Mouse (Mus musculus): Measurements from ENCODE around the gene Cryba2. TPM values are rescaled to one million over a fixed set of nuclear protein-coding genes. Genes with fewer than 3 reads are reported as not detected.
A peak's percentile ranks its signal among the peaks of the same experiment; 100 is the strongest.

The Cryba2 gene
- polyA plus RNA-seq, 1 experiment from 2014 or later, result not detected

DNA sequence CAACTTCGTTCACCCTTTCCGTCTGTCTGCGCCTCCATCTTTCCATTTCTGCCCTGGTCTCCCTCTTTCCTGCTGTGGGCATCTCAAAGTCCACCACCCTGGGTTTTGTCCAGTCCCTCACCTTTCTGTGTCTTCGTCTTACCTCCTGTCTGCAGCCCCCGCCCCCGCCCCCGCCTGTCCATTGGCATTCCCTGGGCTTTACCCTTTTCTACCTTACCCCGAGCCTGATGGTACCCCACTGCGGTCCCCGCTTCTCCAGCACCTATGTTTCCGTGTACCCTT is 36.6 kb downstream of the Cryba2 start:
- 4% methylated on average over 11 of the region's 11 CpGs for WGBS
- Histone ChIP-seq H3K27me3 (ENCODE audit: insufficient read depth, low read length) (peaks cover 83% of the 10 kb centered on the region), H3K4me3 (ENCODE audit: low read depth, low read length) (peak overlapping the region; percentile 59; the same call in 1 of the 2 replicates), H3K27ac (ENCODE audit: low read depth) (no peak overlapping the region), H3K4me2 (peak overlapping the region; percentile 95; the same call in 1 of the 2 replicates), H3K9ac (no peak overlapping the region), H3K4me1 (ENCODE audit: insufficient read depth) (peaks cover 9% of the 10 kb centered on the region; the same call in 1 of the 2 replicates), H3K9me3 (ENCODE audit: low read depth, low read length) (no peaks in the 10 kb centered on the region), H3K36me3 (ENCODE audit: insufficient read depth) (no peaks in the 10 kb centered on the region)
- ATAC-seq (ENCODE audit: insufficient read depth) (no peak), DNase-seq (no peak)
- TF ChIP-seq CTCF (IDR thresholded peaks at IDR 0.05; ENCODE audit: low read depth), result no peak

DNA sequence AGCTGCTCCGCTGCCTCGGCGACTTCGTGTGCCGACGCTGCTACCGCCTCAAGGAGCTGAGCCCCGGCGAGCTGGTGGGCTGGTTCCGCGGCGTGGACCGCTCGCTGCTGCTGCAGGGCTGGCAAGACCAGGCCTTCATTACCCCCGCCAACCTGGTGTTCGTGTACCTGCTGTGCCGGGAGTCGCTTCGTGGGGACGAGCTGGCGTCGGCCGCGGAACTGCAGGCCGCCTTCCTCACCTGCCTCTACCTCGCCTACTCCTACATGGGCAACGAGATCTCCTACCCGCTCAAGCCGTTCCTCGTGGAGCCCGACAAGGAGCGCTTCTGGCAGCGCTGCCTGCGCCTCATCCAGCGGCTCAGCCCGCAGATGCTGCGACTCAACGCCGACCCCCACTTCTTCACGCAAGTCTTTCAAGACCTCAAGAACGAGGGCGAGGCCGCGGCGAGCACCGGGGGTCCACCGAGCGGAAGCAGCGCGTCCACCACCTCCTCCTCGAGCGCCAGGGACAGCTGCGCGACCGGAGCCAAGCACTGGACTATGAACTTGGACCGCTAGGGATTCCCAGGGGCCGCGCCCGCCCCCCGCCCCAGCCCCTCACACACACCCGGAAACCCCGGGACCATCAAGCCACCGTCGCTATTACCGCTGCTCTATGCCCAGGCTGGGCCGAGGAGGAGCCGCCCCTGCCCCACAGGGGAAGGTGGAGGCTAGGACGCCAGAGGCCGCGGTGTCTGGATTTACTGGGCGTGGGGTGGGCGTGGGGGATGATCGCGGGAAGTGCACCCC is 37.1 kb downstream of the Cryba2 start:
- Histone ChIP-seq H3K27me3 (ENCODE audit: insufficient read depth, low read length) (peaks cover 88% of the 10 kb centered on the region), H3K4me1 (ENCODE audit: insufficient read depth) (peaks cover 9% of the 10 kb centered on the region; the same call in 1 of the 2 replicates), H3K9ac (peak overlapping the region; percentile 42; the same call in 1 of the 2 replicates), H3K36me3 (ENCODE audit: insufficient read depth) (no peaks in the 10 kb centered on the region), H3K9me3 (ENCODE audit: low read depth, low read length) (no peaks in the 10 kb centered on the region), H3K27ac (ENCODE audit: low read depth) (no peak overlapping the region), H3K4me2 (peak overlapping the region; percentile 95), H3K4me3 (ENCODE audit: low read depth, low read length) (peak overlapping the region; percentile 59)
- TF ChIP-seq CTCF (IDR thresholded peaks at IDR 0.05; ENCODE audit: low read depth), result no peak
- no peak for ATAC-seq (ENCODE audit: insufficient read depth)
- DNase-seq, result peak; percentile 13
- under 1% methylated on average over 73 of the region's 74 CpGs for WGBS

DNA sequence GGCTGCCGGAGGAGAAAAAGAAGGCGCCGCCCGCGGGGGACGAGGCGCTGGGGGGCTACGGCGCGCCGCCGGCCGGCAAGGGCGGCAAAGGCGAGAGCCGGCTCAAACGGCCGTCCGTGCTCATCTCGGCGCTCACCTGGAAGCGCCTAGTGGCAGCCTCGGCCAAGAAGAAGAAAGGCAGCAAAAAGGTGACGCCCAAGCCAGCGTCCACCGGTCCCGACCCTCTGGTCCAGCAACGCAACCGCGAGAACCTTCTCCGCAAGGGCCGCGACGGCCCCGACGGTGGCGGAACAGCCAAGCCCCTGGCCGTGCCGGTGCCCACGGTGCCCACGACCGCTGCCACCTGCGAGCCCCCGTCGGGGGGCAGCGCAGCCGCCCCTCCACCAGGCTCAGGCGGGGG is 37.8 kb downstream of the Cryba2 start:
- Histone ChIP-seq H3K9ac (peak overlapping the region; percentile 42), H3K27me3 (ENCODE audit: insufficient read depth, low read length) (peaks cover 95% of the 10 kb centered on the region), H3K27ac (ENCODE audit: low read depth) (no peak overlapping the region), H3K4me1 (ENCODE audit: insufficient read depth) (peaks cover 9% of the 10 kb centered on the region; the same call in 1 of the 2 replicates), H3K4me2 (peak overlapping the region; percentile 95), H3K4me3 (ENCODE audit: low read depth, low read length) (peak overlapping the region; percentile 59), H3K9me3 (ENCODE audit: low read depth, low read length) (no peaks in the 10 kb centered on the region), H3K36me3 (ENCODE audit: insufficient read depth) (no peaks in the 10 kb centered on the region)
- TF ChIP-seq CTCF (IDR thresholded peaks at IDR 0.05; ENCODE audit: low read depth), result no peak
- WGBS, result under 1% methylated on average over 48 of the region's 48 CpGs
- no peak for ATAC-seq (ENCODE audit: insufficient read depth)
- DNase-seq, result peak; percentile 13

DNA sequence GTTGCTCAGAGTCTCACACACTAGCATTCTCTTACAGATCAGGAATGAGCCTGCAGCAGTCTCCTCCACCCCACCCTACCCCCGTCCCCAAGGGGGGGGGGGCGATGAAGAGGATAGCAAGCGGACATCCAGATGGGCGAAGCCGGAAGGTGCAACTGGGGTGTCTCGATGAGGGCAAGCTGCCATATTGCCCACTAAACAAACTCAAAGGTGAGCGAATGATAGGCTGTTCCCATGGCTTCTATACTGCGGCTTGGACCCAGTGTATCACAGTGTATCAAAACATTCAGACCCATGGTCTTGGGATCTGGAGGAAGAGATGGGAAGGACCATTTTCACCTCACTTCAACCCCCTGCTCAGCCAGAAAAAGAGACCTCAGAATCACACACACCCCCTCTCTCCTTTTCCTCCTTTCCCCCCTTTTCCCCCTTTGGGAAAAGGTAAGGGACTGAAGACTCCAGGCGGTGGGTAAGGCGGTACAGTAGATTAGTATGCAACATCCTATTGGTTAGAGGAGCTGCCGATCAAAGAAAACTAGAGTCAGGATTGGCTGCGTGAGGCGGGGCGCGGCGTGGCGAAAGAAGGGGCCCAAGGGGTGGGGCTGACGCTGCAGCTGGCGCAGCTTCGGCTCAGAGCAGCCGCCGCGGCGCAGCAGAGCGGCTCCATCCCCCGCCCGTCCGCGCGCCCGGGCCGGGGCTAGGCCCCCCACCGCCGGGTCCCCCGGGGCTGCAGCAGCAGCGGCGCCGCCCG is 38.5 kb downstream of the Cryba2 start, which contains the start of gene Cdk5r2:
Gene Cdk5r2 (plus strand): TSS at position 629 of the 751 bp plus-strand sequence.
- ATAC-seq (ENCODE audit: insufficient read depth) (peak; percentile 93), DNase-seq (peak; percentile 95)
- WGBS, result 3% methylated on average over 39 of the region's 39 CpGs
- no peak for TF ChIP-seq CTCF (IDR thresholded peaks at IDR 0.05; ENCODE audit: low read depth)
- no peaks in the 10 kb centered on the region for H3K36me3 ChIP-seq (ENCODE audit: insufficient read depth)
- peaks cover 9% of the 10 kb centered on the region; the same call in 1 of the 2 replicates for H3K4me1 ChIP-seq (ENCODE audit: insufficient read depth)
- H3K27ac ChIP-seq (ENCODE audit: low read depth), result no peak within 1 kb of the TSS
- no peaks in the 10 kb centered on the region for H3K9me3 ChIP-seq (ENCODE audit: low read depth, low read length)
- peak within 1 kb of the TSS; percentile 59 for H3K4me3 ChIP-seq (ENCODE audit: low read depth, low read length)
- H3K27me3 ChIP-seq (ENCODE audit: insufficient read depth, low read length), result peaks cover 96% of the 10 kb centered on the region
- peak within 1 kb of the TSS; percentile 95 for H3K4me2 ChIP-seq
- H3K9ac ChIP-seq, result peak within 1 kb of the TSS; percentile 42

DNA sequence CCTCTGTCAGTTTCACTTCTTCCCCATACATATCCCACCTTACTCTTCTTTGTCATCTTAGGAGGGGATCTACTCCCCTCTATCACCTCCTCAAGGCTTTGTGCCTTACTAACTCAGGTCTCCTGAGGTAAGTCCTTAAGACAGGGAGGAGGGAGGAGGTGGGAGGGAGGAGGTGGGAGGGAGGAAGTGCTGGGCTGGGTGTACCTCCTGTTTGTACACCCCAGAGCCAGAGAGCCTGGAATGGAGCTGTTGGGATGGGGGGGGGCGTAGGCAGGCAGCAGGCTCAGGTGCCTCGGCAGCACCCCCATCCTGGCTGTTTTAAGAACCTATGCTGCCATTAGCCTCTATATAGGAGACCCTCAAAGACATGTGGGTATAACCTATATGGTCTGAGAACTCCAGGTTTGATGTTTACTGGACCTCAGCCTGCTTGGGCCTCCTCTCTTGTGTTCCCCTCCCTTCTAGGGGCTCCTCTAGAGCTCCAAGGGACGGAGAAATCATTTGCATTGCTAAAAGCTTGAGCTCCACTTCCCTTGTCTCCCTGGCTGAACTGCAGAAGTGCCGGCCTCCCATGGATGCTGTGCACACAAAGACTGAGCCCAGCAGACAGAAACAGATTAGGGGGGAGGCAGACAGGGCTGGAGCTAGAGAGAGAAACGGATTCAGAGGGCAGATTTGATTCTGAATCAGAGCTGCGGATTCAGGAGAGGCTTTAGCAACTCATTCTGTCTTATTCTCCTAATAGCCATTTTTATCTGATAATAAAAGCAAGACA is 41.8 kb downstream of the Cryba2 start:
- no peak for TF ChIP-seq CTCF (IDR thresholded peaks at IDR 0.05; ENCODE audit: low read depth)
- Histone ChIP-seq H3K27me3 (ENCODE audit: insufficient read depth, low read length) (peaks cover 65% of the 10 kb centered on the region), H3K9ac (no peak overlapping the region), H3K9me3 (ENCODE audit: low read depth, low read length) (no peaks in the 10 kb centered on the region), H3K4me2 (no peak overlapping the region), H3K36me3 (ENCODE audit: insufficient read depth) (no peaks in the 10 kb centered on the region), H3K4me1 (ENCODE audit: insufficient read depth) (peaks cover 8% of the 10 kb centered on the region; the same call in 1 of the 2 replicates), H3K27ac (ENCODE audit: low read depth) (no peak overlapping the region), H3K4me3 (ENCODE audit: low read depth, low read length) (no peak overlapping the region)
- WGBS, result 9% methylated on average over 6 of the region's 6 CpGs
- DNase-seq (no peak), ATAC-seq (ENCODE audit: insufficient read depth) (no peak)

DNA sequence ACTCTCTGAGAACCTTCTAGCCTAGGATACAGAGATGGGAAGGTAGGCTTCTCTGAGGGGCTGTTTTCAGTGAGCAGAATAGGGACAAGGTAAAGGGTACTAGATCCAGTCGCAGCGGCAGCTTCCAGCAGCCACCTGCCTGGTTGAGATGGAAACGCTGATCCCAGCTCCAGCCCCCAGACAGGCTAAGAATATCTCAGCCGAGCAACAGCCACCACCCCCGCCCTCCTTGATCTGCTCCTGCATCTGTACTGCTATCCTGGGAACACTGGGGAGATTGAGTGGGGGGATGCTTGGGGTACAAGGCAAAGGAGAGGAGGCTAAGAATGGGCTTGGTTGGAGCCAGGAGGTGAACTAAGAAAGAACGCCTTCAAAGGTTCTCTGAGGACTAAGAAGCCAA is 42.7 kb downstream of the Cryba2 start:
- no peak for ATAC-seq (ENCODE audit: insufficient read depth)
- TF ChIP-seq CTCF (IDR thresholded peaks at IDR 0.05; ENCODE audit: low read depth), result no peak
- DNase-seq, result no peak
- no peaks in the 10 kb centered on the region for H3K9me3 ChIP-seq (ENCODE audit: low read depth, low read length)
- no peak overlapping the region for H3K27ac ChIP-seq (ENCODE audit: low read depth)
- no peak overlapping the region for H3K9ac ChIP-seq
- no peak overlapping the region for H3K4me3 ChIP-seq (ENCODE audit: low read depth, low read length)
- no peak overlapping the region for H3K4me2 ChIP-seq
- peaks cover 55% of the 10 kb centered on the region for H3K27me3 ChIP-seq (ENCODE audit: insufficient read depth, low read length)
- H3K36me3 ChIP-seq (ENCODE audit: insufficient read depth), result no peaks in the 10 kb centered on the region
- 16% methylated on average over 6 of the region's 6 CpGs for WGBS
- H3K4me1 ChIP-seq (ENCODE audit: insufficient read depth), result 0 out of 2 replicates have a peak, but pooled peaks cover 2% of the 10 kb centered on the region
